Mouse (Mus musculus): ENCODE results near the gene Patz1. TPM values are rescaled to one million over a fixed set of nuclear protein-coding genes. Genes with fewer than 3 reads are reported as not detected.

Gene Patz1
- polyA plus RNA-seq, 1 experiment from 2014 or later: 44.2 TPM

- H3K4me1 ChIP-seq (replicated peaks; ENCODE audit: control insufficient read depth, insufficient read depth, low read length): peaks cover 13% of the 10 kb centered on the region
- H3K27me3 ChIP-seq (replicated peaks; ENCODE audit: control insufficient read depth, insufficient read depth, low read length): no peaks in the 10 kb centered on the region
- no peaks in the 10 kb centered on the region for H3K9me3 ChIP-seq (ENCODE audit: control insufficient read depth, low read length)
- H3K4me3 ChIP-seq (ENCODE audit: low read depth, low read length): no peak overlapping the region
- DNase-seq (ENCODE audit: low spot score) (no peak), ATAC-seq (replicated peaks; ENCODE audit: low FRiP score) (no peak)
- H3K36me3 ChIP-seq (ENCODE audit: control insufficient read depth, insufficient read depth, low read length): peaks cover 27% of the 10 kb centered on the region
- H3K4me2 ChIP-seq: no peak overlapping the region
- 86% methylated on average over 4 of the region's 4 CpGs for WGBS
- H3K9ac ChIP-seq (ENCODE audit: low read depth, low read length): no peak overlapping the region
- H3K27ac ChIP-seq (ENCODE audit: low read depth, low read length): no peak overlapping the region
Observed at GRCm38 (mm10) chr11:3349343-3349695, 60.6 kb downstream of the Patz1 start.

- no peak for DNase-seq (ENCODE audit: low spot score)
- Histone ChIP-seq H3K4me3 (ENCODE audit: low read depth, low read length) (no peak overlapping the region), H3K4me1 (replicated peaks; ENCODE audit: control insufficient read depth, insufficient read depth, low read length) (peaks cover 13% of the 10 kb centered on the region), H3K27ac (ENCODE audit: low read depth, low read length) (no peak overlapping the region), H3K27me3 (replicated peaks; ENCODE audit: control insufficient read depth, insufficient read depth, low read length) (no peaks in the 10 kb centered on the region), H3K9ac (ENCODE audit: low read depth, low read length) (no peak overlapping the region), H3K9me3 (ENCODE audit: control insufficient read depth, low read length) (no peaks in the 10 kb centered on the region), H3K4me2 (no peak overlapping the region), H3K36me3 (ENCODE audit: control insufficient read depth, insufficient read depth, low read length) (peaks cover 22% of the 10 kb centered on the region)
- no peak for ATAC-seq (replicated peaks; ENCODE audit: low FRiP score)
- 90% methylated on average over 9 of the region's 9 CpGs for WGBS
Observed at GRCm38 (mm10) chr11:3352131-3352530, 63.5 kb downstream of the Patz1 start.

DNA sequence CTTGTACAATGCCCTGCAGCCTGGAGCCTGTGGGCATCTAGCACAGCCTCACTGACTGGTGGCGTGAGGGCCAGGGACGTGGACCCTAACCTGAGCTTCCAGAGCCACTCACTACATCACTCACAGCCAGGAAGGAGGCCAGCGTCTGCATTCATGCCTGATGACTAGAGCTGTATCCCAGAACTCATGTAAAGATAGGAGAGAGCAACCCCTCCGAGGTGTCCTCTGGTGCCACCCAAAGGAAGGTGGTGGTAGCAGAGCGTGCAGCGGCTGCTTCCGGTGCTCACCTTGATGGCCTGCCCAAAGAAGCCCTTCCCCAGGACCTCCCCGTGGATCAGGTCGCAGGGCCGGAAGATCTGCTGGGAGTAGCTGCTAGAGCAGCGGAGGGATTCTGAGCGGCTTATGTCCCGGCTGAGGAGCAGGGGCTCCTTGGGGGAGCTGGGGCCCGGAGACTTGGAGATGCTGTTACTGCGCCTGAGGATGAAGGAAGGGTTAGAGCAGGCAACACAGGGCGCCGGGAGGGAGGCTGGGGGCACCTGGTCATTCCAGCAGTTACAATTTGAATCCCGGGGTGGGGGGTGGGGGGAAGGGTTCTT is 64.4 kb downstream of the Patz1 start:
- no peak overlapping the region for H3K27ac ChIP-seq (ENCODE audit: low read depth, low read length)
- H3K4me2 ChIP-seq: no peak overlapping the region
- H3K36me3 ChIP-seq (ENCODE audit: control insufficient read depth, insufficient read depth, low read length): peaks cover 29% of the 10 kb centered on the region
- H3K4me1 ChIP-seq (replicated peaks; ENCODE audit: control insufficient read depth, insufficient read depth, low read length): peaks cover 13% of the 10 kb centered on the region
- no peaks in the 10 kb centered on the region for H3K9me3 ChIP-seq (ENCODE audit: control insufficient read depth, low read length)
- ATAC-seq (replicated peaks; ENCODE audit: low FRiP score) (no peak), DNase-seq (ENCODE audit: low spot score) (no peak)
- H3K27me3 ChIP-seq (replicated peaks; ENCODE audit: control insufficient read depth, insufficient read depth, low read length): no peaks in the 10 kb centered on the region
- H3K9ac ChIP-seq (ENCODE audit: low read depth, low read length): no peak overlapping the region
- WGBS: 69% methylated on average over 18 of the region's 18 CpGs
- no peak overlapping the region for H3K4me3 ChIP-seq (ENCODE audit: low read depth, low read length)

Other genes starting within 250 kb of the Patz1 start
- gene Sfi1, start 95.4 kb upstream of the Patz1 start, polyA plus RNA-seq (2014; fragmentation: Nextera tagmentation; extraction: Ambion mirVana): 8.6 and 10.9 TPM in 2 replicates
- gene Eif4enif1, start 86.5 kb upstream of the Patz1 start, polyA plus RNA-seq (2014; fragmentation: Nextera tagmentation; extraction: Ambion mirVana): 58.3 and 61.3 TPM in 2 replicates
- gene Drg1, start 22.5 kb upstream of the Patz1 start, polyA plus RNA-seq (2014; fragmentation: Nextera tagmentation; extraction: Ambion mirVana): 249 and 261 TPM in 2 replicates
- 3.5 and 3.8 TPM in 2 replicates for gene Pik3ip1, start 41.5 kb downstream of the Patz1 start, polyA plus RNA-seq (2014; fragmentation: Nextera tagmentation; extraction: Ambion mirVana)
- gene Limk2, start 120.3 kb downstream of the Patz1 start, polyA plus RNA-seq (2014; fragmentation: Nextera tagmentation; extraction: Ambion mirVana): 37.4 and 37.7 TPM in 2 replicates
- 20.6 and 22.2 TPM in 2 replicates for gene Rnf185, start 163.5 kb downstream of the Patz1 start, polyA plus RNA-seq (2014; fragmentation: Nextera tagmentation; extraction: Ambion mirVana)
- gene Pla2g3, start 199.4 kb downstream of the Patz1 start, polyA plus RNA-seq (2014; fragmentation: Nextera tagmentation; extraction: Ambion mirVana): 0.27 TPM in 2 replicates
- gene Inpp5j, start 215.9 kb downstream of the Patz1 start, polyA plus RNA-seq (2014; fragmentation: Nextera tagmentation; extraction: Ambion mirVana): 0.45 and 0.52 TPM in 2 replicates
- 27.9 and 35.9 TPM in 2 replicates for gene Selenom, start 225.8 kb downstream of the Patz1 start, polyA plus RNA-seq (2014; fragmentation: Nextera tagmentation; extraction: Ambion mirVana)